Mouse (Mus musculus): ENCODE data around the gene Cnot9. TPM values are rescaled to one million over a fixed set of nuclear protein-coding genes. Genes with fewer than 3 reads are reported as not detected.
"Not testable (repeated sequence)": the region's sequence is repeated elsewhere in the genome, so short reads cannot be mapped to it uniquely, and the experiment has no call there.

Cnot9 gene
- total RNA-seq (2021), result 10 to 100 TPM; 27.1 to 31.3 TPM

GRCm38 (mm10) chr1:74505721-74506464, at the start of gene Cnot9:
Gene Cnot9 (plus strand): TSS chr1:74506058.
- peak; percentile 100 for DNase-seq

GRCm38 (mm10) chr1:74460273-74460672, 45.6 kb upstream of the Cnot9 start:
- peak; percentile 45 for DNase-seq

GRCm38 (mm10) chr1:74485792-74486191, 20.1 kb upstream of the Cnot9 start:
- DNase-seq, result no peak

- no peak for DNase-seq
These were observed 4.8 kb upstream of the Cnot9 start for GRCm38 (mm10) chr1:74501106-74501505.

- DNase-seq, result no peak
These were observed 501 bp upstream of the Cnot9 start for GRCm38 (mm10) chr1:74505393-74505720.

GRCm38 (mm10) chr1:74506471-74506881, 618 bp downstream of the Cnot9 start:
- DNase-seq, result peak; percentile 72

- no peak for DNase-seq
These were observed 1.9 kb downstream of the Cnot9 start for GRCm38 (mm10) chr1:74507780-74508179.

- no peak for DNase-seq
These were observed 5.4 kb downstream of the Cnot9 start for GRCm38 (mm10) chr1:74511306-74511705.

- not testable (repeated sequence) for DNase-seq
These were observed 7.1 kb downstream of the Cnot9 start for GRCm38 (mm10) chr1:74512999-74513398.

- DNase-seq, result no peak
These were observed 14.0 kb downstream of the Cnot9 start for GRCm38 (mm10) chr1:74519875-74520274.

- DNase-seq, result no peak
These were observed 18.9 kb downstream of the Cnot9 start for GRCm38 (mm10) chr1:74524746-74525145.

- DNase-seq, result no peak
These were observed 22.7 kb downstream of the Cnot9 start for GRCm38 (mm10) chr1:74528589-74528988.

- DNase-seq, result no peak
These were observed 32.8 kb downstream of the Cnot9 start for GRCm38 (mm10) chr1:74538650-74539049.

GRCm38 (mm10) chr1:74542451-74542961, 36.6 kb downstream of the Cnot9 start, which contains the start of gene Plcd4:
Gene Plcd4 (plus strand): TSS chr1:74542888.
- DNase-seq, result no peak

GRCm38 (mm10) chr1:74544184-74544583, 38.3 kb downstream of the Cnot9 start, which contains the start of gene Usp37:
Gene Usp37 (minus strand): TSS chr1:74544284.
- no peak for DNase-seq

- no peak for DNase-seq
These were observed 53.2 kb downstream of the Cnot9 start for GRCm38 (mm10) chr1:74559061-74559460.

- no peak for DNase-seq
These were observed 60.0 kb downstream of the Cnot9 start for GRCm38 (mm10) chr1:74565834-74566233.

- no peak for DNase-seq
These were observed 64.2 kb downstream of the Cnot9 start for GRCm38 (mm10) chr1:74569739-74570719.

Other genes starting within 250 kb of the Cnot9 start
- gene Gpbar1, start 227.5 kb upstream of the Cnot9 start, total RNA-seq (2021), result not detected
- gene Aamp, start 221.3 kb upstream of the Cnot9 start, total RNA-seq (2021), result 100 to 1,000 TPM; 103 to 105 TPM
- 100 to 1,000 TPM; 198 to 211 TPM for gene Pnkd, start 221.1 kb upstream of the Cnot9 start, total RNA-seq (2021)
- 10 to 100 TPM; 43.4 to 44.3 TPM for gene Tmbim1, start 200.4 kb upstream of the Cnot9 start, total RNA-seq (2021)
- under 1 TPM; 0.32 to 0.33 TPM for gene Catip, start 143.9 kb upstream of the Cnot9 start, total RNA-seq (2021)
- gene Slc11a1, start 130.9 kb upstream of the Cnot9 start, total RNA-seq (2021), result 1 to 10 TPM; 1.7 to 3.4 TPM
- 100 to 1,000 TPM; 121 to 126 TPM for gene Ctdsp1, start 114.5 kb upstream of the Cnot9 start, total RNA-seq (2021)
- gene Vil1, start 96.7 kb upstream of the Cnot9 start, total RNA-seq (2021), result 1 to 10 TPM; 1.4 to 2.1 TPM
- under 1 TPM in 1 of 2 experiments, not detected in 1; 0.18 TPM for gene Plcd4, start 36.8 kb downstream of the Cnot9 start, total RNA-seq (2021)
- 10 to 100 TPM; 22.2 to 26.0 TPM for gene Usp37, start 38.2 kb downstream of the Cnot9 start, total RNA-seq (2021)
- 10 to 100 TPM in 1 of 2 experiments, 1 to 10 TPM in 1; 9.4 to 11.0 TPM for gene Zfp142, start 82.2 kb downstream of the Cnot9 start, total RNA-seq (2021)
- 10 to 100 TPM; 21.7 to 22.5 TPM for gene Bcs1l, start 82.2 kb downstream of the Cnot9 start, total RNA-seq (2021)
- gene Rnf25, start 95.3 kb downstream of the Cnot9 start, total RNA-seq (2021), result 10 to 100 TPM; 22.0 to 23.9 TPM
- gene Stk36, start 95.4 kb downstream of the Cnot9 start, total RNA-seq (2021), result 1 to 10 TPM; 1.4 to 2.0 TPM
- 10 to 100 TPM; 19.7 to 22.1 TPM for gene Ttll4, start 155.7 kb downstream of the Cnot9 start, total RNA-seq (2021)
- gene Cyp27a1, start 207.5 kb downstream of the Cnot9 start, total RNA-seq (2021), result 1 to 10 TPM; 5.4 to 6.3 TPM
- gene Prkag3, start 243.2 kb downstream of the Cnot9 start, total RNA-seq (2021), result 1 to 10 TPM; 3.7 to 4.1 TPM